Mouse (Mus musculus) megakaryocyte-erythroid progenitor cell, adult 5-6 weeks (primary cell): ENCODE measurements around the gene Ddit4. TPM values are rescaled to one million over a fixed set of nuclear protein-coding genes. Genes with fewer than 3 reads are reported as not detected.

Source experiments
- ATAC-seq: replicated peaks from 2 replicates; pipeline ENCODE4 v1.8.0; 2016; ENCODE audit warnings: mild to moderate bottlenecking, inconsistent platforms; ENCODE audit not compliant: severe bottlenecking, poor library complexity, low FRiP score, low TSS enrichment
- total RNA-seq, 2 experiments: library from RNA; stranded (forward) in 1 of 2; stranded (reverse) in 1 of 2; fragments of 200-1000, 215-1000 nt in 1 of 2; fragments of >200 nt in 1 of 2; fragmentation: Nextera tagmentation in 1 of 2; gene quantifications; 2 replicates each; pipeline ENCODE4 v1.2.3; 2014 to 2017

The Ddit4 gene
- total RNA-seq, 2 experiments from 2014 or later = 2.0 to 3.0 TPM

DNA sequence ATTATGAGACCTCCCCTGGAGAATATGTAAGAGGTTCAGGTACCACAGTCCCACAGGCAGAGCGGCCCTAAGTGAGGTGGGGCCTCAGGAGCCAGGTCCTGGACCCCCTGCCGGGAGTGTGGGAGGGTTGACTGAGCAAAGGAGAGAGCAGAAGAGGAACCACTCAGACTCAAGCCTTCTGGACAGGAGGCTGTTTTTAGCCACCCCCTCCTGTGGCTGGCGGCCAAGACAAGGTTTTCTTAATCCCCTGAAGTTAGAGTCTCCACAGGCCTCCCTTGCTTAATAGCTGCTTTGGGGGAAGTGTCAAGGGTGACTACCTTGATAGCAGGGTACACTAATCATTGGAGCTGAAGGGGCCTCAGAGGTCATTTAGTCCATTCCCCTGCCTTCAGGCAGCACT lies 27.3 kb downstream of the Ddit4 start:
- no peak for ATAC-seq

- ATAC-seq = no peak
Observed at GRCm38 (mm10) chr10:59923493-59923892, 28.1 kb downstream of the Ddit4 start.

GRCm38 (mm10) chr10:59920810-59921681 lies 30.6 kb downstream of the Ddit4 start:
- peak; percentile 86 for ATAC-seq

GRCm38 (mm10) chr10:59920485-59920809 lies 31.2 kb downstream of the Ddit4 start:
- peak; percentile 20 for ATAC-seq

DNA sequence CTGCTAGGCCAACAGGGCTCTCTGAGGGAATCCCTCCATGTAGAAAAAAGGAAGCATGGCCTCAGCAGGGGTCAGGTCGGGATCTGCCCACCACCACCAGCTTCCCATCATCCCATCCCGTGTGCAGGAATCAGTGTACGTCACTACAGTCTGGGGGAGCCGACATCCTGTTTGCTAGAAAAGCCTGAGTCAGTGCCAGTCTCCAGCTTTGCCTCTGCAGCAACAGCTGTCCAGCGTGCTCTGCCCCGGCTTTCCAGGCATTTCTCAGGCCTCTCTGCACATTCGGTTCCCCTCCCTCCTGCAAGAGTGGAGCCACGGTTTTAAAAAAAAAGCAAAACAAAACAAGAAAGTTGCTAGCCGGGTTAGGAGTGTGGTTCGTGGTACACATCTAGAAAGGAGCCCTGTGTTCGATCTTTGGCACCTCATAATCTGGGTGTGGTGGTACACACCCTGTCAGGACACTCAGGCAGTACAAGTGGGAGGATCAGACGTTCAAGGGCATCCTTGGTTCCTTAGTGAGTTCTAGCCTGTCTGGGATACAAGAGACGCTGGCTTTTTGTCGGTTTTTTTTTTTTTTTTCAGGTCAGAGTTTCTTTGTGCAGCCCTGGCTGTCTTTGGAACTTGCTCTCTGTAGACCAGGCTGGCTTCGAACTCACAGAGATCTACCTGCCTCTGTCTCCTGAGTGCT lies 32.0 kb downstream of the Ddit4 start:
- no peak for ATAC-seq

- ATAC-seq = no peak
Observed at GRCm38 (mm10) chr10:59918111-59918510, 33.5 kb downstream of the Ddit4 start.

DNA sequence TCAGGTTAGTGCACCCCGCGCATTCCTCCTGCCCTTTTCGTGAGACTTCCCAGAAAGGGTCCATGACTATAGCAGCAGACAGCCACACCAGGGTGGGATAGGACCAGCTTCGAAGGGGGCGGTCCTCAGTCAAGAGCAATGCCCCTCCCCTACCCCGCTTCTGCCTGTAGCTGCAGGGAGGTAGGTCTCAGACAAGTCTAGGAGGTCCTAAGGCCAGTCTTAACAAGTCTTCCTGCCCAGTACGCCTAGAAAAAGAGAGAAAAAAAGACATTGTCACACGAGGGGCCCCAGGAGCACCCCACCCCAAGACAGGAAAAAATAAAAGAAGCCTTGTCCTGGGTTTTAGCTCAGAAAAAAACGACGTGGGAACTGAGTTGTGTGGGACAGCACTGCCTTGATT lies 35.0 kb downstream of the Ddit4 start:
- peak; percentile 67 for ATAC-seq

GRCm38 (mm10) chr10:59916159-59916558 lies 35.5 kb downstream of the Ddit4 start:
- peak; percentile 20 for ATAC-seq

DNA sequence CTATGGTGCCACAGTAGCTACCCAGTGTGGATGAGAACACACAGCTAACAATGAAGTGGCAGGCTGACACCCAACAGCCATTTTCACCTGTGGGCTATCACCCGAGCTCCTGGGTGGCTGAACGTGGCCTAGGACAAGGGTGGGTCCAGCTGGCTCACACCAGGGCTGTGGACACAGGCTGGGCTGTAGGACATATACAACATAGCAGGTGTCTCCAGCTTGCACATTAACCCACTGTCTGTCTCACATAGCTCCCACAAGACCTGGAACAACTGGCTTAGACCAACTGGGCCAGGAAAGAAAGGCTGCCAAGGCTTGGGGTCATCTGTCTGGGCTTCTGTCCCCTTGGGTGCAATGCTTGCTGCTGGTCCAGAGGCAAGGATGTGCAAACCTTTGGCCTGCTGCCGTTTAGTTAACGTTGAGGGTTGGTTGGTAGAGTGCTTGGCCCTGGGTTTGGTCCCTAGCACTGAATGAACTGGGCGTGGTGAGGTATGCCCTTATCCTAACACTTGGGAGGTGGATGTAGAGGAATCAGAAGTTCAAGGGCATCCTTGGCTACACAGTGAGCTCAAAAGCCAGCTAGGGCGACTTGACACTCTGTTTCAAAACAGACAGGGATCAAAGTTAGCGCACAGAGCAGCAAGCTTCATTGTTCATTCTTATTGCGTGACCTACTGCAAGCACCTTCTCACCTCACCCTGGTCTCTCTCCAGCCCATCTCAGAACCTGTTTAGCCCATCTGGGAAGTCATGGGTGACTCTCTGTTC lies 36.3 kb downstream of the Ddit4 start:
- no peak for ATAC-seq

GRCm38 (mm10) chr10:59911561-59912198 lies 40.0 kb downstream of the Ddit4 start:
- no peak for ATAC-seq

DNA sequence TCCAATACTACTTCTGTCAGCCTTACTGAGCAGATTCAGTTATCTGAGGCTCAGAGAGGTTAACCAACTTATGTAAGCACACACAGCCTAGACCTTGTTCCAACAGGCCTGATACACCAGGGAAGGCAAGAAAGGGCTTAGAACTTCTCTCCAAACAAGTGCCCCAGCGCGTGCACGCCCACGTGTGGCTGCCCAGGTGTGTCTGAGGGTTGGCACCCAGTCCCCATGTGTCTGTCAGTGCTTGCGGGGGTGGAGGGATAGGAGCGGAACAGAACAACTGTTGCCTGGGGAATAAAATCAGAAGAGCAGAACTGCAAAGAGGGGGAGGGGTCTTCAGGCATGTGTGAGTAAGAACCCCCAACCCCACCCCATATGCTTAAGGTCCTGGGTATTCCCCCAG lies 40.5 kb downstream of the Ddit4 start:
- no peak for ATAC-seq

DNA sequence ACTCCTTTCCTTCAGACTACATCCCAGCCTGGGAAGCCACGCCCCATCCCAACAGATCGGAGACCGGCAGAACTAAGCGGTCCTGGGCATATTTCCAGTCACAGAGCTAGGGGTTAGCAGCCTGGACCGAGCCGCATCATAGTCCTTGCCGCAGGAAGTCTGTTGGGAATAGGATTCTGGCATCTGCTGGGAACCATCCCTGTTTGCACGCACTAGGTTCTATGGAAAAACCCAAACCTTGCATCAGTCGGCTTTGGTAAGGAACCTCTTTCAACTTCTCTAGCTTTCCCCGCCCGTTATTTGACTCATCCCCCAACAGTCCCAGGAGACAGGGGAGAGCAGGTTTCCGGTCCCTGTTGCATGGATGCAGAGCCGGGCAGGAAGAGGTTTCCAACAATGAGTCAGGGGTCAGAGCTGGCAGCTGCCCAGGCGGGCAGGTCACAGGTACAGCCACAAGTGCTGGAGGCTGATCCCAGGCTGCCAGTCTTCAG lies 42.2 kb downstream of the Ddit4 start:
- no peak for ATAC-seq

DNA sequence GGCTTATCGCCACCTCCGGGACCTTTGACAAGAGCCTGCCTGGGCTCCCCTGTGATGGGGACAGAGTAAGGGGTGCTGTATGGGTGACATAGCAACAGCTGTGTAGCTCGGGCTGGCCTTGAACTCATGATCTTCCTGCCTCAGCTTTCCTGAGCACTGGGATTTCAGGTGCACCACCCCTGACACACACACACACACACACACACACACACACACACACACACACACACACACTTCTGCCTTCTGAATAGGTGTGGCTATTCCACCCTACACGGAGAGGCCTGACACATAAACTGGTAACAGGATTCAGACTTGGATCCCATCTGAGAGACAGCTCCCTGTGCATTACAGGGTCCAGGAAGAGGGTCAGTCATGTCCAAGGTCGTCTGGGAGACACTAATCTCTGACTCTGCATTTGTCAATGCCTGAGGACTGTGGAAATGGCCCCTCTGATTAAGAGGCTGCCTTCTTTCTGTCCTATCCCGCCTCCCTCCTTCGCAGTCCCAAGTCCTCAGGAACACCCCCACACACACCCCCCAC lies 42.8 kb downstream of the Ddit4 start:
- ATAC-seq = 0 out of 2 replicates have a peak, but pooled peaks have one; percentile 5

DNA sequence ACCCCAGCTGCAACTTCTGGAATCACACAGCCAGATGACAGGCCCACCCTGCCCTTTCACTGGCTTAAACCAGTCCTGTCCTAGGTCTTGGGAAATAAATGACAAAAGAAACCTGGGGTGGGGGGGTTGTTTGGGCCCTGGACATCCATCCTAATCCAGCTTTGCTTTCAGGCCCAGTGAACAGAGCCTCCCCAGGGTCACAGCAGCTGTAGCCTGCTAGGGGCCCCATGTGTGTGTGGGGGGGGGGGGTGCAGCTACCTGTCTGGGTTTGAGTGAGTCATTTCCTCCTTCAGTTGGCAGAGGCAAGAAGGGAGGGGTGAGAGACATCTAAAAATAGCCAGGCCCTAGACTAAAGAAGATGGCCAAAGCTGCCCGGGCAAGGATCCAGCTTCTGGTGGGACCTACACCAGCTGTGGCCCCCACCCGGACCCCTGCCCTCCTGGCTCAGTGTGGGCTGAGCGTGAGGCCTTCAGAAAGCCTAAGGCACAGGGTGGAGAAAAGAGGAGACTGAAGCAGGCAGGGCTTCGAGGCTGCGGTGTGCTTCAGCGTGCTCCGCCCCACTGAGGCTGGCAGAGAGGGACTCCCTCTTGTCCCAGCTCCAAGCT lies 43.8 kb downstream of the Ddit4 start:
- ATAC-seq = peak; percentile 47

GRCm38 (mm10) chr10:59907080-59907609 lies 44.5 kb downstream of the Ddit4 start:
- no peak for ATAC-seq

GRCm38 (mm10) chr10:59903170-59903569 lies 48.5 kb downstream of the Ddit4 start:
- ATAC-seq = no peak

DNA sequence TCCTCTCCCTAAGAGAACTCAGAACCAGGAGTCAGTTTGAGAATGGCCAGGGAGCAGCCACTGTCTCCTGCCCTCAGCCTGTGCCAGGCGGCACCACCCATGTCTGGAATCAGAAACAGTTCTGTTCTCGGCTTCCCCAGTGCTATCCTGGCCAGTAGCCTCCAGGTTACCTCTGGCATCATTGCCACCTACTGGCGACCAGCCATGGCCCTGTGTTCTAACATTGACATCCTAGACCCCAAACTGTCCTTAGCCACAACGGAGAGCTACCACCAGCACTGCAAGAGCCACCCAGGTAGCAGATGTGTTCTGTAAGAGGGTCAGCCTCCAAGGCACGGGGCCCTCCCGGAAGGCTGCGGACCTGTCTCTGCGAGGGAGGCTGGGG lies 49.0 kb downstream of the Ddit4 start:
- ATAC-seq = no peak

DNA sequence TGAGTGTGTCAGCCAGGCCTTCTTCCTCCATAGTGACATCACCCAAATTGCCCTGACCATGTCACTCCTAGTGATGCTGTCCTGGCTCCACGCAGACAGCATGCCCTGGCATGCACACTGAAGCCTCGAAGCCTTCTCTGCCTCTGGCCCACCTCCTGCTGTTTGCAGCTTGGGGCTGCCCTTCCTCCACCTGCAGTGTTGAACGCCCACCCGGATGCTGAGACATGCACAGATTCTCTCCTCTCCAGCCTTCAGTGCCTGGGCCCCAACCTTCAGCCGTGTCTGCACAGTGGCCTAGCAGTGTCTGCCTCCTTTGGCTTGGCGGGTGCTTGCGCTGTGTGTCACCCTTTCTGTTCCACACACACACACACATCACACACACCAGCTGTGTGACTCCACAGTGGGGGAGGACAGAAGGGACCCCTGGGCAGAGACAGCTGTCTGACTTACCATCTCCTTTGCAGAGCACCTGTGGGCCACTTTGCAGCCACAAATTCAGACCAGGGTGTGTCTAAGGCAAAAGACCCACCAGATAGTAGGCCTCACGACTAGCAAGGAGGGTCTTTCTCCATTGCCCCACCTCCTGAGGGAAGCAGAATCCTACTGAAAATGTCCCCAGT lies 49.5 kb downstream of the Ddit4 start:
- no peak for ATAC-seq
